Mouse (Mus musculus) thymus, postnatal 10 days (tissue): ENCODE measurements around the gene Lamtor2.
A peak's percentile ranks its signal among the peaks of the same experiment; 100 is the strongest.

Experiments used
- DNase-seq, 2 experiments: peaks; one replicate each; pipeline ENCODE4 v3.0.0; 2021; ENCODE audit warnings: low spot score in 2 of 2

The Lamtor2 gene

GRCm38 (mm10) chr3:88526157-88527131 lies 26.4 kb downstream of the Lamtor2 start:
- peak; percentile 57 to 78 for DNase-seq

DNA sequence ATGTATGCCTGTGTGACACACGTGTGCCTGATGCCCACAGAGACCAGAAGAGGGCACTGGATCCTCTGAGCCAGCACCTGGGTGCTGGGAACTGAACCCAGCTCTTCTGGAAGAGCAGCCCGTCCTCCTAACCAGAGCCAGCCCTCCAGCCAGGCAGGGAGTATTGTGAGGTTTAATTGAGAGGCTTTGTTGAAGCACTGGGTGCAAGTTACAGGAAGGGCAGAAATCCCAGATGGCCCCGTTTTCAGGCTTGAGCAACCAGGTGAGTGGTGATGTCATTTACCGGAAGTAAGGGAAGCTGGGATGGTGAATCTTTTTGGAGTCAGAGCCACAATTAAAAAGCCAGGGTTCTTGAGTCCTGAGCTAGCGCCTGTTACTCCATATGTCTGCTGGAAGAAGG lies 27.9 kb downstream of the Lamtor2 start:
- DNase-seq: no peak

DNA sequence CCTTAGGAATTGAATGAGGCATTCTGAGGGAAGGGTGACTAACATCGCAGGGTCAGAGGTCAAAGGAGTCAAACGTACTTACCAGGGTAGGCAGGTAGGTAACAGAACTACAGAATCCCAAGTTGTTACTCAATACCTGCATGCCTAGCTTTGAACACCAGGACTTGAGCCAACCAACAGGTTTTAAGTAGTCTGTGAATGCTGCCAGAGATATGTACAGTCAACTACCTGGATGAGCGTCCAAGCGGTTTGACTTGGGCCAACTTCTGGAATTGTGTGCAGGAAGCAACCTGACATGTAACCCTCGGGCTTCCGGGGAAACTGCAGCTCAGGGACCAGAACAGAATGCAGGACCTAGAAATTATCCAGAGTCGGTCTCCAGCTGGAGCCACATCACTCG lies 29.8 kb downstream of the Lamtor2 start:
- no peak for DNase-seq

DNA sequence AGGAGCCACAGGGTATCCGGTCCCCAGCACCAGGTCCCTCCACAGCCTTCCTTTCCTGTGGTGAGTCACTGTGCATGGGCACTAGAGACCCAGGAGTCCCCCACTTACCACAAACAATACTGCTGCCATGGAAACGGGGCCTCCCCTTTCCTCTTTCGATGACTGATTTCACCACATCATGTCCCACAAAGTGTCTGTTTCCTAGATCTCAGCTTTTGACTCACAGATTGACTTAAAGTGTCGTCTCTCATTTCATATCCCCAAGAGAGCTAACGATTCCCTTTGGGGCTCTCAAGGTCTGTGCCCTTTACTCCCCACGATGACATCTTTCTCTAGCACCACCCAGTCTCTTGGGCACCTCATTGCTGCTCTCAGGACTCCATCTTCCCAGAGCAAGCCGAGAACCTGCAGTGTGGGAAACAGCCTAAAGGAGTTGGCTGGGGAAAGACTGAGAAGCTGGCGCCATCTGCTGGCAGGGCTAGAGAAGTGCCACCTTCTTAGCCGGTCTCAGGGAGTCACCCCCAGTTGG lies 31.0 kb downstream of the Lamtor2 start:
- DNase-seq: peak in 1 of 2 experiments; percentile 79

GRCm38 (mm10) chr3:88521156-88521555 lies 31.7 kb downstream of the Lamtor2 start:
- no peak for DNase-seq

DNA sequence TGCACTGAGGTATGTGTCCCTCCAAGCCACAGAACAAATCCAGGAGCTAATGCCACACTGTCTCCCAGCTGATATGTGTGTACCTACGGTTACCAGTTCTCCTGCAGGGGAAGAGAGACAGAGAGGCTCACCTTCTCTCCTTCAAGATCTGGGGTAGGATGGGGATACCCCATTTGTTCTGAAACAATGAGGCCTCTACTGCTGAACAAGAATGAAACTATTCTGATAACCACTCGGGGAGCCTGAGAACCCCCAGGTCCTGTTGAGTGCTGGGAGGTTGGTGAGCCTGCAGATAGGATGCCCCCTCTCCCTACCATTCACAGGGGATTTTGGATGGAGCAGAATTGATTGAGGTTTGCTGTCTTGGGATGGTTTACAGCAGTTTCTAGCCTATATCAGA lies 32.8 kb downstream of the Lamtor2 start:
- no peak for DNase-seq

DNA sequence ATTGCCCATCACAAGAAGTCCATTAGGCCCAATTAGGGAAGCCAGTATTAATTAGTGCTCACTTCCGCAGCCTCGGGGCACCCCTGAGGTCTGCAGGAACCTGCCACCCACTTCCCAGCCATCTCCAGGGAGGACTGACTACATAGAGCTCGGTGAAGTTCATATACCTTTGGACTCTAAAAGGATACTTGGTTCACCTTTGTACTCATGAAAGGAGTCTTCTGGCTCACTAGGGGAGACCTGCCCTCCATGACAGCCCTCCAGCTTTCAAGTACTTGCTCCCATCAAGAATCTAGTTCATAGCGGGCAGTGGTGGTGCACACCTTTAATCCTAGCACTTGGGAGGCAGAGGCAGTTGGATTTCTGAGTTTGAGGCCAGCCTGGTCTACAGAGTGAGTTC lies 34.5 kb downstream of the Lamtor2 start:
- no peak for DNase-seq

DNA sequence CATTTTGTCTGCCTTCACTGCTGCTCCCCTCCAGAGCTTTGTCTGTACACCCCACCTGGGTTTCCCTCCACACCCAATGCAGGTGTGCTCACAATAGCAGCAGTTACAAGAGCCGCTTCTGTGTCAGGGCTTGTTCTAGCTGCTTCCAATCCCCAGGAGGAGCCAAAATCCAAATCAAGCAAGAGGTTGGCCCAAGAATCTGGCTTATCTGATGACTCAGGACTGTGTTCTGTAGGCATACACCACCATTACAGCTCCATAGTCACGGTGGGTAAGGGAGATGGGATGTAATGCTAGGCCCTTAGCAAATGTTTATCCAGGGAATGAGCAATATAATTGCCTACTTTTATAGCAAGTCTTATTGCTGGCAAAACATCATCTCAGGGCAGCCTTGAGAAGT lies 36.5 kb downstream of the Lamtor2 start:
- DNase-seq: no peak

GRCm38 (mm10) chr3:88515095-88515386 lies 37.8 kb downstream of the Lamtor2 start:
- DNase-seq: no peak

- DNase-seq: no peak
Measured at GRCm38 (mm10) chr3:88514231-88515094, 38.4 kb downstream of the Lamtor2 start.

DNA sequence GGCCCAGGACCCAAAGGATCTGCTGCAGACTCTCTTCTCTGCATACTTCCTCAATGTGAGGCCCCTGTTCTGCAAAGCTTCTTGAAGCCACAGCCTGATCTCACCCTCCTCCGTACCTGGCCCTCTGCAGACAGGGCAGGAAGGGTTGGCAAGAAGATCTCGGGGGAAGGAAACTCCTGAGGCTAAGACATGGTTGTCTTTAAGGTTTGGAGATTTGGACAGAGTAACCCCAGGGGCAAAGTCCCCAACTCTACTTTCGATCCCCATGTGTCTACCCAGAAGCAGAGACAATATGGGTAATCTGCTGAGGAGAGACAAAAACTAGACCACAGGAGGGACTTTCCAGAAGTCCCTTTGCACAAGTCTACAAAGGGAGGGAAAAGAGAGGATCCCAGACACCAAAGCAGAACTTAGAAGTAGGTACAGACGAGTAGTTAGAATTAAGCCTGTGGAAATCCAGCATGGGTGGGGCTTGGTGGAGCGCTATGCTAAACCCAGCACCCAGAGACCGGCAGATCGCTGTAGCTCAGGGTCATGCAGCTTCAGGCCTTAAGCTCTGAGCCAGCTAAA lies 39.2 kb downstream of the Lamtor2 start:
- DNase-seq: no peak

GRCm38 (mm10) chr3:88512896-88513545 lies 39.9 kb downstream of the Lamtor2 start:
- DNase-seq: no peak

DNA sequence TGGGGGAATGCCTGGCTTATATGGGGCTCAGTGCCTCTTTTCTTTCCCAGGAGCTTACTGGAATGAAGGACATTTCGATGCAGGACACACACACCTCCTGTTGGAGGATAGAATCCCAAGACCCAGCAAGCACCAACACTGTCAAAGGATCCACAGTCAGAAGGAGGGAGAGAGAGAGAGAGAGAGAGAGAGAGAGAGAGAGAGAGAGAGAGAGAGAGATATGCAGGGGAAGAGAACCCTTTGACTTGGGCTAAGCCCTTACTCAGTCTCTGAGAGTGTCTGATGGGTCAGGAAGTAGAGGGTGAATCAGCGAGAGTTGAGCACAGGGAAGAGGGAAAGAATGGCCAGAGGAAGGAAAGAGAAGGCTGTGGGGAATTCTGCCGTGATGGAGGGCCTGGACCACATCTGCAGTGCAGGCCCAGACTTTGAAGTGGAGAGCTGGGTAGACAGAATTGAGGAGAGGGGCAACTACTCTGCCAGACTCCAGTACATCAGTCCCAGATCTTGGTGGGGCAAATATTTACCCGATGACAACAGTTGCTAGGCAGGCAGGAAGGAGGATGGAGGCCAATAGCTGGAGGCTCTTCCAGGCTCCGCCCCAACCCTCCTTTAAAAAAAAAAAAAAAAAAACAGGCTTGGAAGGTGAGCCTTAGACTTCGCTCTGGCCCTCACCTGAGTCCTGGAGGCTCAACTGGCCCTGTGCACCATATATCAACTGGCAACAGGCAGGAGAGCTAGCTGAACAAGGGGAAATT lies 40.6 kb downstream of the Lamtor2 start:
- DNase-seq: no peak

GRCm38 (mm10) chr3:88511559-88511958 lies 41.3 kb downstream of the Lamtor2 start:
- no peak for DNase-seq

- DNase-seq: no peak
Measured at GRCm38 (mm10) chr3:88510421-88511289, 42.2 kb downstream of the Lamtor2 start.

DNA sequence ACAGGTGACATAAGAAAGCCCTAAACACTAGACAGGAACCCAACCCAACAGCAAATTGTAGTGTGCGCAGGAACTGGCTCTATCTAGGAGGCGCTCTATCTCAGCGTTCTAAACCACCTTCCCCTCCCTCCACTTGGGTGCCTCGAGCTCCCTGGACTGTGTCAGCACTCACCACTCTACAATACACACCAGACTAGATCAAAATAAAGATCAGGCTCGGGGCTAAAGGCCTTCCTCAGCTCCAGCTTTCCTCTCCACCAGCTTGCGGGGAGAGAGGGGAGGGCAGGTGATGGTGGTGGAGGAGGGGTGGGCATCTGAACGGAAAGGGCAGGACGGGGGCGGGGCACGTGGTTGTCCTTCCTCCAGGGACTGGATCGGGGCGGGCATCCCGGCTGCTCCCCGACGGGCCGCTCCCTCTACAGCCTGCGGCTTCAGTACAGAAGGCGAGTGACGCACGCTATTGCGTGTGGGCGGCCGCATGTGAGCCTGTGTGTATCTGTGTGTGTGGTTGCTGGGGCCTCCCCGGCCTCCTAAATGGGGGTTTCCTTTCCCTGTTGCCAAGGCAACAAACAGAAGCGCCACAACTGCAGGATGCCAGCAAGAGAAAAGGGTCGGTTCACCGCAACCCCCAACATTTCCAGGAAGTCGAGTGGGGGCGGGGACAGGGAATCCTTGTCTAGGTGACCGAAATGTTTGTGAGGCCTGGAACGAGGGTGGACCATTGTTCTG lies 43.0 kb downstream of the Lamtor2 start, which contains the start of gene Lmna:
Lmna (minus strand) TSS at position 265 of the 729 bp plus-strand sequence.
- DNase-seq: peak; percentile 90 to 93

- no peak for DNase-seq
Measured at GRCm38 (mm10) chr3:88509250-88509649, 43.6 kb downstream of the Lamtor2 start.

DNA sequence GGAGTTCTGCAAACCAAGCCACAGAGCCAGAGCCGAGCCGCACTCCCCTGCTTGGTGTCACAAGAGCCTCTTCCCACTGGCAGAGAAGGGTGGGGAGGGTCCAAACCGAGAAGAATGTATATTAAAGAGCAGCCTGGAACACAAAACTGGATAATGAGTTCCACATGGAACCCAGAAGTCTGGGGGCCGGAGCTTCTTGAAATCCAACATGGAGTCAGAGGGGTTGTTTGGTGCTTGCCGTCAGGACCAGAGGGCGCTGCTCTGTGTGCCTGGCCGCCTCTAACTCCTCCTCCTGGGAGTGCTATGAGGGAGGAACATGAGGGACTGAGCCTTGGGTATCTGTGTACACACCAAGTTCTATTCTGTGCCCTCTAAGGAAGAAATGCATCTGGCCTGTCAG lies 47.1 kb downstream of the Lamtor2 start:
- DNase-seq: no peak

DNA sequence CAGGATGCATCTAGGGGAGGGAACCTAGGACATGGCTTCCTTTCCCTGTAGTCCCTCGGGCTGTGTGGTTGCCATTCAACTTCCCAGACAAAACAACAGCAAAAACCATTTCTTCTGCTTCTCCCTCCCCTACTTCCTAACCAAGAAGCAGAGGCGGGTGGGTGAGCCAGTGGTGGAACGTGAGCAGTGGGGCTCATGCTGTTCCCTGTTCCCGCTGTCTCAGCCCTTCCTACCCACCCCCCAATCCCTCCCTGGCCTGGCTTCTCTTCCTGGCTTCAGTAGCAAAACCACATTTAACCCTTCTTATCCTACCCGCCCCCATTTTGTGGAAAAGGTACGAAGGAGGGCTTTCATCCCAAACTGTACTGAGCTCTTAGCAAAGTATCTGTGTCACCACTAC lies 47.8 kb downstream of the Lamtor2 start:
- DNase-seq: no peak
